Mouse (Mus musculus) retina, embryonic 14.5 days (tissue): ENCODE measurements around the gene Hnrnpul1.
A peak's percentile ranks its signal among the peaks of the same experiment; 100 is the strongest.
"Not testable (repeated sequence)": the region's sequence is repeated elsewhere in the genome, so short reads cannot be mapped to it uniquely, and the experiment has no call there.

Experiments
- DNase-seq: peaks from one replicate; pipeline ENCODE4 v3.0.0-alpha.2; 2015; ENCODE audit warnings: low spot score

The Hnrnpul1 gene

DNA sequence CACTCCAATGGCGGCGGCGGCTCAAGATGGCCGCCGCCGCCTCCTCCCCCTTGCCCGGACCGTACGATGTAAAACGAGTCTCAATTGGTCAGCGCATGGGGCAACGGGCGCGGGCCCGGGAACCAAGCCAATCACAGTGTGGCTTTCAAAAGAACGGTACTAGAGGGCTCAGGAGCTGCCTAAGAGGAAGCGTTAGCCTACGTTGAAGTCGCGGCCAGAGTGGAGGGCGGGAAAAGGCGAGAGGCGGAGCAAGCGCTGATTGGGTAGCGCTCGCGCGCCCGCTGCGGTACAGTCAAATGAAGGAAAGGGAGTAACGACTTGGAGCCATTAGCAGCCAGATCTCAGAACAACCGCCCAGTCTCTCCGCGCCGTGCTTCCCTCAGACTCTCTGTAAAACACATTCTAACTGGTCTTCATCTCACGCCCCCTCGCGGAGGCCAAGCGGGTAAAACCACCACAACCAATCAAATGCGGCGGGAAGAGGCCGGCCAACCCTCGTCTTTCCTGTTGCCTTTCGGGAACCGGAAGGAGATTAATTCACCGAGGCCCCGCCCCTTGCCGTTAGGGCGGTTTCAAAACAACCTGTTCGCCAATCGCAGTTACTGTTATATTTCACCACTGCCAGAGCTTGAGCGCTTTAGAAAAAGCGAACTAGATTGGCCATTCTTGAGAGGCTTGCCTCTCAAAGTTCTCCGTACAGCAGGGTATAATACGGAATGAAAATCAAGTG is at the start of gene Hnrnpul1:
Hnrnpul1 (minus strand) TSS at position 20 of the 730 bp plus-strand sequence.
- peak; percentile 99 for DNase-seq

DNA sequence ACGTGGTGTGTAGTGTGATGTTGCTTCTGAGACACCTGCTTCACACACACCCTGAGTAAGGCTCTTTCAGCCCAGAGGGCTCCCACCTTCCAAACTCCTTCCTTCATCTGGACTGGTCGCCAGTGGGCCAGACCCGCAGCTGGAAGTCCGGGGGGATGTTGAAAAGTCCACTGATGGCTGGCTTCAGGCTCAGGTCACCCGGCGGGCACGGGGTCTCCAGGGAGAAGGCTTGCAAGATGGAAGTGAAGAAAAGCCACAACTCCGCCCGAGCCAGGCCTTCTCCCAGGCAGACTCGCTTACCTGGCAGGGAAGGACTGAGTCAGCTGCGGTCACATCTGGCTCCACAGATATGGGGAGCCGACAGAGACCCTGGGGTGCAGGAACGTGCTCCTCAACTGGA is 48.9 kb upstream of the Hnrnpul1 start:
- no peak for DNase-seq

DNA sequence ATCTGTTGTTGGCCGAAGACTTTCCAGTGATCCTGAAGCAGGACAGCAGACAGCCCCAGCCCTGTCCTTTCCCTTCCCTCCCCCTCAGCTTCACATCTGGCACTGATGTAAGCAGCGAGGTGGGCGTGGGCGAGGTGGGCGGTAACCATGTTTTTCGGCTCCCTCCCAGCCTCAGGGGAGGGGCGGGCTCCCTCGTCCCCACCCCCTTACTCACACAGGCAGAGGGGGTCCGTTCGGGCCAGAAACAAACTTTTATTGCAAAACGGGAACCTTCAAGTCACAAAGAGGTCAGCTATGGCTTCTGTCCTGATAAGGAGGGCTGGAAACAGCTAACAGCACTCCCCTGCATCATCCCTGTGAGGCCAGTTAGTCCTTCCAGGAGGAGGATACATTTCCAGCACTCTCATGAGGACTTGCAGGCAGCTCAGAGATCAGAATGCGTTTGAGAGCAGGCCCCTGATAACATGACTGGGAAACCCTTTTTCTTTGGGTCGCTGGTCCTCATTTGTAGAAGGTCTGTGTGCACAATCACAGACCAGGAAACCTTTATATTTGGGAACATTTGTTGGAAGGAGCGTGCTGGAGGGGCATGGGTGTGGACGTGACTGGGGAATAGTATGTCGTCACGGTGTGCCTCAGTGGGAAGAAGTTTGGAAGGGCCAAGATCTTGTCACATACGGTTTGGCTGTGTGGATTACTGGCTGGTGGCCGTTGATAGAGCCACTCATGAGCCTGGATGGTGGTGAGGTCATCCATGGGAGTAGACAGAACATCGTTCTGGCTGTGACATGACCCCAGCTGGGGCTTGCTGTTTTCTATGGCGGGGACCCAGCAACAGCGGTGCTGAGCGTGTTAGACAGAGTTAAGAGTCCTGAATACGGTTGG is 47.9 kb upstream of the Hnrnpul1 start:
- DNase-seq: peak; percentile 42

DNA sequence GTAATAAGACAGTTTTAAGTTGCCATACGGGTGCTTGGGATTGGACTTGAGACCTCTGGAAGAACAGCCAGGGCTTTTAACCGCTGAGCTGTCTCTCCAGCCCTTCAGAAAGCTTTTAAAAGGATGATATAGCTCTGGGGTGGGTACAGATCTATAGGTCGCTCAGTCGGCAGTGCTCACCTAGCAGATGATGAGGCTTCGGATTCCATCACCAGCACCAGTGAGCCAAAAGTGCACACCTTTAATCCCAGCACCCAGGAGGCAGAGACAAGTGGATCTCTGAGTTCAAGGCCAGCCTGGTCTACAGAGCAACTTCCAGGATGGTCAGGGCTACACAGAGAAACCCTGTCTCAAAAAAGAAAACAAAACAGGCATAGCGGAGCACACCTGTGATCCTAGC is 46.5 kb upstream of the Hnrnpul1 start:
- no peak for DNase-seq

DNA sequence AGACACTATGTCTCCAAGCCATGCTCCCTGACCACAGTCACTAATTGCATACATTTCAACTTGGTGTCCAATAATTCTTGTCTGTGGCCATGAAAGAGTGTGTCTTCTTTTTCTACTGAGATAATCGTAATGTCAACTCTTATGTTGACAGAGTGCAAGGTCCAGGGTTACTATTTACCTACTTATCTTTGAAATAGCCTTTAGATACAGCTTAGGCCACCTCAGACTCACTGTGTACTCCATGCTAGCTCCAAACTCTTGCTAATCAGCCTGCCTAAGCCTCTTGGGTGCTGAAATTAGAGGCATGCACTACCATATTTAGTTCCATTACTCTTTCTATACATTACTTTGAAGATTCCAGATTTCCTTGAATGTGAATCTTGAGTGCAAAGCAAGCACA is 44.8 kb upstream of the Hnrnpul1 start:
- no peak for DNase-seq

DNA sequence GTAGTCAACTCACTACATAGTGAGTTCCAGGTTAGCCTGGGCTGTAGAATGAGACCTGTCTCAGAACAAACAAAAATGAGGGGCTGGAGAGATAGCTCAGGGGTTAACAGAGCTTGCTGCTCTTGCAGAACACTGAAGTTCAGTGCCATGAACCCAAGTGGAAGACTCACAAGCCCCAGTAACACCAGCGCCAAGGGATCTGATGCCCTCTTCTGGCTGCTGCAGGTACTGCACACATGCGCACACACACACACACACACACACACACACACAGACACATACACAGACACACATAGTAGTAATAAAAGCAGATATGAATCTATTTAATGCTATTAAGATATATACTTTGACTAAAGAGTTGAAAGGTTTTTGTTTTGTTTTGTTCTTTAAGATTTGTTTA is 44.0 kb upstream of the Hnrnpul1 start:
- DNase-seq: no peak

DNA sequence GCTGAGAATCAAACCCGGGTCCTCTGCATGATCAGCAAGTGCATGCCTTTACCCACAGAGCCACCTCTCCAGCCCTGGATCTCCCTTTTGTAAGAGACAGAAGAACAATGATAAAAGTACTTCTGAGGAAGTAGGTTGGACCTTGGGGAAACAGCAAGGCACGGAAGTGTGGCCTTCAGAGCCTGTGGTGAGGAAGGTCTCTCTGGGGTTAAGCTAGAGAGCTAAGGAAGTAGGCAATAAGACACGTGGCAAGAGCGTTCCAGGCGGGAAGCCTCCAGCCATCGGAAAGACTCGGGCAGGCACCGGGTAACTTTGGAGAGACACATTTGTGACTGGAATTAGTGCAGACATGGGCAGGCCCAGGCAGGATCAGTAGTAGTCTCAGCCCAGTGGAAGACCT is 40.2 kb upstream of the Hnrnpul1 start:
- DNase-seq: no peak

DNA sequence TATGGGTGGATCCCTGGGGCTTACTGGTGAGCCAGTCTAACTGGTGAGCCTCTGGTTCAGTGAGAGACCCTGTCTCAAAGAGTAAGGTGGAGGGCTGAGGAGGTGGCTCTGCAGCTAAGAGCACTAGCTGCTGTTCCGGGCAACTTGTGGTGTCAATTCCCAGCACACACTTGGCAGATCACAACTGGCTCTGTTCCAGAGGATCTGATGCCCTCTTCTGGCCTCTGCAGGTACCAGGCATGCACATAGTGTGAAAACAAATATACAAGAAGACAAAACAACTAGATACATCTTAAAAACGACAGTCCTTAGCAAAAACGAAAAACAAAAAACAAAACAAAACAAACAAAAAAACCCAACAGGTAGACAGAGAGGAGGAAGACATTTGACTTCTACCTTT is 39.1 kb upstream of the Hnrnpul1 start:
- no peak for DNase-seq

DNA sequence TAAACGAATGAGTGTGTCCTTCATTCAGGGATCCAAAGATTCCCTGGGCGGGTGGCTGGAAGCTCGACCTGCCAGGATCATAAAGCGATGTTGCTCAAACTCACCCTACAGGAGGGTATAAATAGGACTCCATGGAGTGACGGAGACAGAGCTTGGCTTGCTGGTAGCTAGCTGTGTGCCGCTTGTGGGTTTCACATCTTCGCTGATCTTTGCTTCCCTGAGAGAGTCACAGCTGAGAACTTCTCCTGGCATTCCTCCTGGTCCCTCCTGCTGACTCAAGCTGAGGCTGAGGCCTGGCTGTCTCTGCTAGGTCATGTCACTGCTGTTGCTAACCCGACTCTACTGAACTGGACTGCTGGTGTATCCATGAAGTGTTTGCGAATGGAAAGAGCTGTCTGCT is 38.4 kb upstream of the Hnrnpul1 start:
- DNase-seq: not testable (repeated sequence)

DNA sequence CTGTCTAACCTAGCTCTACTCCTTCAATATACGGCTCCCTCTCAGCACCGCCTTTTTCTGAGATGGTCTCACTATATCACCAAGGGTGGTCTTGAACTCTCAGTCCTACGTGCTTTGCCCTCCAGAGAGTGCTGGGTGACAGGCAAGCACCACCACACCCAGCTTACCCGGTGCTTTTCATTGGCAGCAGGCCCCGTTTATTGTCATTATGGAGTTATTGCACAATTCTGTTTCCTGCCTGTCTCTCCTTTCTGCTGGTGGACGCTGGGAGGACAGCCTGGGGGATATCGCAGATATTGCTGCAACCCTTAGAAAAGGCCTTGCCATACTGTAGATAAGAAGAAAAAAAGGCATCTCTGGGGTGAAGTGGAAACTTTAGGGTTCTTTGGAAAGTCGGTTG is 36.1 kb upstream of the Hnrnpul1 start:
- DNase-seq: no peak

DNA sequence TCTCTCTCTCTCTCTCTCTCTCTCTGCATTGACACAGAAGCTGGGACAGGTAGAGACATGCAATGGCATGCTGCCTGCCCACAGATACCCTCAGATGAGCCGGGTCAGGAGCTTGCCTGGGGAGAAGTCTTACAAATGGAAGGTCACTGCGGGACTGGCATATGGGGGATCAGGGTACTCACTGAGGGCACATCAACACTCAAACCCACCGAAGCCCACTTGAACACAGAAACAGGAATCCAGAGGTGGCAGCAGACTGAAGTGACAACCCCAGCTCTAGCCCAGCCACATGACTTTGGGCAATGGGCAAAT is 34.5 kb upstream of the Hnrnpul1 start:
- peak; percentile 16 for DNase-seq

DNA sequence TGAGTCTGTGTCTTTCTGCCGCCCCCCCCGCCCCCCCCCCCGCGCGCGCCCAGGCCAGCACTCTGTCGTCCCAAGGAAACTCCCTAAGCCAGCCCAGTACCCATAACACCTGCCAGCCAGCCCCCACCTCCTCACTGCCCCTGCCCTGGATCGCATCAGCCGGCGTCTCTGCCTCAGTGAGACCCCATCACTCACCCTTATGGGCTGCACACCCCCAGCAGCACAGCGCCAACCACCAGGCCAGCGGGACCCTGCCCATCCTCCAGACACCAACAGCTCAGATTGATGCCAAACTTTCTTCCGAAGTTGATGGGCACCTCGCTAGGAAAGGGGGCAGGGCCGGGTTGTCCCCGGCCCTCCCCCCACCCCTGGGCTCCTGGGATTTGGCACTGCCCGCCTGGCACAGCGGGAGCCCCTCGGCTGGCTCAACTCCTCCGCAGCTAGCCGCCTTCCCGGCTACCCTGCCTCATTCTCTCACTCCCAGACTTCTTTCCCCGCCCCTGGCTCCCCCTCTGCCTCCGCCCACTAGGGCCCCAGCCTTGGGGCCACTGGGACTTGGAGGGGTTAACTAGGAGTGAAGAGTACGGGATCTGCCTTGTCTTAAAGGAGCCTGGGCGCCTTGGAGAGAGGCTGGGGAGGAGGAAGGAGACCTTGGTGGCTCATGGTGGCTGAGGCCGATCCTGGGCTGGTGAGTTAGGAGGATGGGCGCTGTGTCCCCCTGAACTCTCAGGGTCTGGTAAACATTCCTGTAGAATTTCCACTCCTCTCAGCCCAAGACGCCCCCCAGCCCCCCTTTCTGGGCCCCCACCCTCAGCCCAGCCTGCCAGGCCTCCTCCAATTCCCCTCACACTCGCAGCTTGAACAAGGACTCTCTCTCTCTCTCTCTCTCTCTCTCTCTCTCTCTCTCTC is 33.9 kb upstream of the Hnrnpul1 start, which contains the start of gene Axl:
Axl (minus strand) TSS at position 486 of the 909 bp plus-strand sequence.
- DNase-seq: peak; percentile 73

DNA sequence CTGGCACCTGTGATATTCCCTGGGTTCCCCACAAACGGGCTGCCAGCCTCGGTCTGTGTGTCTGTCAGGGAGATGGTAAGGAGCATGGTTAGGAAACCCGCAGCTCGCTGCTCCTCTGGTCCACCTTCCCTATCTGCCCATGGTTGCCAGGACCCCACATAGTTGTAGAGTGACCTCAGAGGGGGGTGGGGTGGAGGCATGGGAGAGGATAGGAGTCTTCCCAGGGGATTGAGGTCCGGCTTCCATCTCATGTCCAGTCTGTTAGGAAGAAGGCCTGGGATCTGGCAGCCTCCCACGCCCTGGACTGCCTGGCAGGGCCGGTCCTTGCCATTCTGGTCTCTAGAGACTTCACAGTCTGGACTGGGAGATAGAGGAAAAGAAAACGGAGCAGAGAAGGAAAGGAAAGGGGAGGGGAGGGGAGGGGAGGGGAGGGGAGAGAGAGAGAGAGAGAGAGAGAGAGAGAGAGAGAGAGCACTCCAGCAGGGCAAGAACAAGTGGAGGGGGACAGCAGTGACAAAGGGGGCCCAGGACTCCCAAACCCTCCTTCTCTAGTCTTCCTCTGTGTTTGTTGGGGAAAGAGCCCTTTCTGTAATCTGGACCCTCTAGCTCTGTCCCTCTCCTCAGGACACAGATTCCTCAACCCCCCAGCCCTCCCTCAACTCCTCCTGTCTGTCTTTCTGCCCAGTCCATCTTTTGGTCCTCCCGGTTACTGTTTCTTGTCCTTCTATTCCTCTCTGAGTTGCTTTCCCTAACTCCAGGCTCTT is 33.1 kb upstream of the Hnrnpul1 start:
- peak; percentile 24 for DNase-seq

DNA sequence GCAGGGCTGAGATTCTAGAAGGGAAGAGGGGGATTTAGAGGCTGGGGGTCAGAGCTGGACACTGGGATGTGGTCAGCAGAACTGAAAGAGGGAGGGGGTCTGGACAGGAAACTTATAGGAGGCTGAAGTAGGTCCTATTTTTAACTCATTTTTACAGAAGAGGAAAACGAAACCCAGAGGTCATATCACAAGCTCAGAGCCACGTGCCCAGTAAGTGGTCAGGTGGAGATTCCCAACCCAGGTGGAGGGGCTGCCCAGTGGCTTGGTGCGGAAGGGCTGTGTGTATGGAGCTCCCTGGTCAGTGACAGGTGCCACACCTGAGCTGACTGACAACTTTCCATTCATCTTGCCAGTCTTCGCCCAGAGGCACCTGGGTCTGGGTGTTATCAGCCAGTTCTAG is 32.4 kb upstream of the Hnrnpul1 start:
- DNase-seq: no peak

DNA sequence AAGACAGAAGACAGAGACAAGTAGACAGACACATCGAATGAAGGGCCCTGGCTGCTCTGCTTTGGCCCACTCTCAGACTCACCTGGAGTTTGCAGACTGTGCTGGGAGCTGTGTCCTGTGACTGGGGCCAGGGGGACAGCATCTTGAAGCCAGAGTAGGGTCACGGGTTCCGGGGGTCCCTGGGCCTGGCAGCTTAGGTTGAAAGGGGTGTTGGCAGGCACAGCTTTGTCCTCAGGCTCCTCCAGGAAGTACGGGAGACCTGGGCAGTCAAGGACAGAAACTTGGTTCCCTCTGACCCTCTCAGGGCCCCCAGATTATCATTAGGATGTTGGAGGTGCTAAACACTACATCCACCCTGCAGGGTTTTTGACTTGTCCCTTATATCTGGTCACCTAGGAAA is 31.2 kb upstream of the Hnrnpul1 start:
- DNase-seq: no peak

DNA sequence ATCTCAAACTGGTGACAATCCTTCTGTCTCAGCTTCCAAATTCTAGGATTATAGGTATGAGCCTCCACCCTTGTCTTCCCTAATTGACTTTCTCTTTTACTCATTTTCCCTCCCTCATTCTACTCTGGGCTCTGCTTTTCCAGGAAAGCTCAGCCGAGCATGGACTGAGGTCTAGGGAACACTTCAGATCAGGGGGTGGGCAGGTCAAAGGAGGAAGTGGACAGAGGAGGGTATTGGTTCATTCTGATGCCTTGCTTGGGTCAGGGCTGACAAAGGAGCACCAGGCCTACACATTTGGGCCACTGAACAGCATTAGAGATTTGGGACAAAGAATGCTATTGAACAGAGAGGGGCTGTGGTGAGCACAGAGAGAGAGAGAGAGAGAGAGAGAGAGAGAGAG is 30.3 kb upstream of the Hnrnpul1 start:
- DNase-seq: no peak

DNA sequence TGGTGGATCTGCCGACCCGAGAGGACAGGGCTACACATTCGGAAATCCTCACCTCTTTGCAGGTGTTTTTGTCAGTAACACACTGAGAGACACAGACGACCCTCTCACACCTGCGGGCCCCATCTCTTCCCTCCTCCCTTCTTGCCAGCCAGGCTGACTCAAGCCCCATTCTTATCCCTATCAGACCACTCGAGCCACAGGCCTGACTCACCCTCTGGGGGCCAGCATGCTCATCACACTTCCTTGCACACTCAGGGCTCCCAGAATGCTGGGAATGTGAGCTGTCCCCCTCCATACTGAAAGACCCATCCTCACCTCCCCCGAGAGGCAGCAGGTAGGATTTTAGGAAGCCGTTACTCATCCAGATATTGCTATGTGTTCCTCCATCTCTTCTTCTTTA is 29.2 kb upstream of the Hnrnpul1 start:
- DNase-seq: no peak

DNA sequence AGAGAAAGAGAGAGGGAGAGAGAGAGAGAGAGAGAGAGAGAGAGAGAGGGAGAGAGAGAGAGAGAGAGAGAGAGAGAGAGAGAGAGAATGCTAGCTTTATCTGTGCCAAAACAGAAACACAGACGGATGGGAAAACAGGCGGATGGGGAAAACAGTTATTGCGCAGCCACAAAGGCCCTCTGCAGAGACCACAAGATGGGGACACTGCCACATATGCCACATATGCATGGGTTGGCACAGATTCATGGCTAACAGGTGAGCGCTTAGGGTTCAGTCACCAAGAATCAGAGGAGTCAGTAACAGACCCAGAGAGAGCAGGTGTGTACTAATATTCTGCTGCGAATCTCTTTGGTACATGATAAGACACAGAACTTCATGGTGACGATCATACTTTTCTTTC is 28.2 kb upstream of the Hnrnpul1 start:
- no peak for DNase-seq

DNA sequence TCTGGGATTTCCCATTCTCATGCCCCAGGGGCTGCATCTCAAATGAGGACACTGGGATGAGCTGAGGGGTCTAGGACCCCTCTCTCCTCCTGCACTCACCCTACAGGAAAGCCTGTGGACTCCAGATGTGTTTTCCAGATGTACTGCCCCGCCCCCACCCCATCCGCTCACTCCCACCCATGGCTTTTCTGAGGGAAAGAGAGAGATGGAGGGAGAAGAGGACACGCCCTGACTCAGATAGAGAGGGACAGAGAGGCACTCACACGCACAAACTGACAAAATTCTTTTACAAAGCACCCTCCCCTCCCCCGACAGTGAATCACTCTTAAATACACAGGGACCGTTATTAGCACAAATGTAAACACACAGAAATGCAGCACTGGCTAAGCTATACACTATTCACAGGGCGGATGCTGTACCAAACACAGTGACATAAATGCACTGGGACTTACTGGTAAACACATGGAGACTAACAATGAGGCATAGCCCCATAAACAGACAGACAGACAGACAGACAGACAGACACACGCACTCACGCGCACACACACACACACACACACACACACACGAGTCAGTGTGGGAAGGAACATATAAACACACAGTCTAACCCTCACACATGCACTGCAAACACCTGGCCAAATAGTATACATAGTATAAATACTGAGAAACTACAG is 27.5 kb upstream of the Hnrnpul1 start:
- DNase-seq: no peak

DNA sequence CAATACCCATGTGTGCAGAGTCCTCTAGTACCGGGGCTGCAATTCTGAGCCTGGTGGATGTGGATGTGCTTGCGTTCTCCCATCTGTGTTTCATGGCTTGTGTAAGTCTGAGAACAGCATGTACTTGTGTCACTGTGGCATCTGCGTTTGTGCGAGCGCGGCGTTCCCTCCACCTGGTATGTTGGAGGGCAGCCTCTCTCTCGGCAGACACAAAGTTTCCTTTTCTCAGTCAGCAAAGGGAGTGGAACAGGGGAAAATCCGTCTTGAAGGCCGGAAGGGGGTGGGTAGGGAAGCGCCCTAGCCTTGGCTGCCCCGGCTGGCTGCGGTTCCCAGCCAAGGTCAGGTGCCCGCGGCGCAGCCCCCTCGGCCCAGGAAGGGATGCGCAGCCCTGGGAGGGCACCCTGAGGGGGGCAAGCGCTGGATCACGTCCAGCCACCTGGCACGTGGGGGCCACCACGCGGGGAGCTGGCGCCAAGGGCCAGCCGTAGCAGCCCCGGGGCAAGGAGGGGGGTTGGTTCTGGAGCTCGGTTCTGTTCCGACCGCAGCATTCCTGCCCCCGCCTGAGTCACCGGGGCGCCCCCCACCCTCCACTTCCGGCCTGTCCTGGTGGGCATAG is 26.9 kb upstream of the Hnrnpul1 start:
- no peak for DNase-seq

DNA sequence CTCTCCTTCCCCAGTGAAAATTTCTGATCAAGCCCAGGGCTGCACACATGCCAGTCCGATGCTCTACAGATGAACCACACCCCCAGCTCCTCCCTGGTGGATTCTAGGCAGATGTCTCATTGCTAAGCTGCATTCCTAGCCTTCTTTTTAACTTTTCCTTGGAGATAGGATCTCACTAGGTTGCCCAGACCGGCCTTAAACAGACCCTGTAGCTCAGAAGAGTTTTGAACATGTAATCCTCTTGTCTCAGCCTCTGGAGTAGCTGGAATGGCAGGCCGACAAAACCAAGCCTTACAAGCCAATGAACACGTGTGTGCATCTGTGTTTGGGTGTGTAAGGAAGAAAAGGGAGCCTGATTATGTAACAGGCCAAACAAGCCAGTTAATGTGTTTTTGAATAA is 26.2 kb upstream of the Hnrnpul1 start:
- DNase-seq: no peak
